Mouse (Mus musculus) bone marrow macrophage, adult 2 months (primary cell): ENCODE results near the gene Gm11096.

Experiments
- CTCF ChIP-seq: IDR thresholded peaks from 2 replicates; pipeline ENCODE4 v1.5.1; 2012; ENCODE audit warnings: low read depth, mild to moderate bottlenecking, low read length, moderate library complexity
- POLR2A ChIP-seq: IDR thresholded peaks from 2 replicates; pipeline ENCODE4 v1.6.1; 2012; ENCODE audit warnings: mild to moderate bottlenecking, low read depth, low read length, borderline replicate concordance

- TF ChIP-seq POLR2A: no peak
- TF ChIP-seq CTCF: no peak
Observed at GRCm38 (mm10) chr17:81404225-81404624, 37.3 kb upstream of the Gm11096 start.
